Mouse (Mus musculus) limb, embryonic 10.5 days (tissue): Measurements from ENCODE around the gene Lrrc28. TPM values are rescaled to one million over a fixed set of nuclear protein-coding genes. Genes with fewer than 3 reads are reported as not detected.

Experiments
- DNase-seq: peaks from one replicate; pipeline ENCODE4 v3.0.0-alpha.2; 2017; ENCODE audit warnings: low spot score
- H3K27ac ChIP-seq: fragments of 300-500 bp; sonication (generic); 2 replicates; pipeline ENCODE4 v1.5.1; 2016; ENCODE audit warnings: mild to moderate bottlenecking
- H3K27me3 ChIP-seq: fragments of 300-500 bp; sonication (generic); 2 replicates; pipeline ENCODE4 v1.6.1; 2016; ENCODE audit warnings: low read depth, mild to moderate bottlenecking; ENCODE audit not compliant: poor library complexity, severe bottlenecking
- H3K36me3 ChIP-seq: fragments of 300-500 bp; sonication (generic); 2 replicates; pipeline ENCODE4 v1.6.1; 2016; ENCODE audit warnings: mild to moderate bottlenecking, moderate library complexity
- H3K4me1 ChIP-seq: fragments of 300-500 bp; sonication (generic); 2 replicates; pipeline ENCODE4 v1.6.1; 2016
- H3K4me3 ChIP-seq: fragments of 300-500 bp; sonication (generic); 2 replicates; pipeline ENCODE4 v1.5.1; 2016; ENCODE audit warnings: mild to moderate bottlenecking, moderate library complexity
- H3K9me3 ChIP-seq: fragments of 300-500 bp; sonication (generic); replicated peaks from 2 replicates; pipeline ENCODE4 v1.6.1; 2016; ENCODE audit warnings: mild to moderate bottlenecking
- WGBS: fragments of 180-500 bp; shearing (Covaris S2); methylation state at CpG from one replicate; pipeline ENCODE4 v1.1.7; 2016; 5-methylcytosine and 5-hydroxymethylcytosine counted together
- polyA plus RNA-seq: library from polyadenylated mRNA; unstranded; fragments of >200 nt; fragmentation: Nextera tagmentation; extraction: Ambion mirVana; gene quantifications from 2 replicates; pipeline ENCODE4 v1.2.1, GENCODE M21; 2016

Gene Lrrc28
- polyA plus RNA-seq, 1 experiment from 2014 or later, result 22.5 TPM

- H3K36me3 ChIP-seq, result peaks cover 91% of the 10 kb centered on the region
- DNase-seq, result no peak
- no peaks in the 10 kb centered on the region for H3K27me3 ChIP-seq
- no peaks in the 10 kb centered on the region for H3K4me1 ChIP-seq
- no peak overlapping the region for H3K27ac ChIP-seq
- H3K4me3 ChIP-seq, result no peak overlapping the region
- WGBS, result 98% methylated on average over 1 of the region's 1 CpGs
- 0 out of 2 replicates have a peak, but pooled peaks cover 6% of the 10 kb centered on the region for H3K9me3 ChIP-seq
Observed at GRCm38 (mm10) chr7:67670965-67671364, 25.9 kb upstream of the Lrrc28 start.

GRCm38 (mm10) chr7:67663981-67664694 is 19.1 kb upstream of the Lrrc28 start:
- Histone ChIP-seq H3K27ac (no peak overlapping the region), H3K9me3 (no peaks in the 10 kb centered on the region), H3K36me3 (peaks cover 71% of the 10 kb centered on the region), H3K27me3 (no peaks in the 10 kb centered on the region), H3K4me1 (0 out of 2 replicates have a peak, but pooled peaks cover 4% of the 10 kb centered on the region), H3K4me3 (no peak overlapping the region)
- DNase-seq, result no peak
- 84% methylated on average over 14 of the region's 14 CpGs for WGBS

- Histone ChIP-seq H3K4me1 (0 out of 2 replicates have a peak, but pooled peaks cover 4% of the 10 kb centered on the region), H3K27ac (no peak overlapping the region), H3K36me3 (peaks cover 60% of the 10 kb centered on the region), H3K9me3 (no peaks in the 10 kb centered on the region), H3K27me3 (no peaks in the 10 kb centered on the region), H3K4me3 (no peak overlapping the region)
- WGBS, result 78% methylated on average over 5 of the region's 5 CpGs
- DNase-seq, result no peak
Observed at GRCm38 (mm10) chr7:67662424-67662823, 17.4 kb upstream of the Lrrc28 start.

- no peaks in the 10 kb centered on the region for H3K9me3 ChIP-seq
- H3K36me3 ChIP-seq, result peaks cover 28% of the 10 kb centered on the region
- H3K27me3 ChIP-seq, result no peaks in the 10 kb centered on the region
- no peak overlapping the region for H3K27ac ChIP-seq
- WGBS, result 92% methylated on average over 4 of the region's 4 CpGs
- DNase-seq, result no peak
- H3K4me3 ChIP-seq, result no peak overlapping the region
- H3K4me1 ChIP-seq, result peaks cover 18% of the 10 kb centered on the region
Observed at GRCm38 (mm10) chr7:67658110-67658509, 13.0 kb upstream of the Lrrc28 start.

GRCm38 (mm10) chr7:67655186-67655585 is 10.1 kb upstream of the Lrrc28 start:
- Histone ChIP-seq H3K4me1 (peaks cover 28% of the 10 kb centered on the region), H3K27ac (peak overlapping the region; percentile 75), H3K4me3 (peak overlapping the region; percentile 30), H3K36me3 (peaks cover 16% of the 10 kb centered on the region; the same call in 1 of the 2 replicates), H3K9me3 (no peaks in the 10 kb centered on the region), H3K27me3 (no peaks in the 10 kb centered on the region)
- DNase-seq, result peak; percentile 40
- 18% methylated on average over 1 of the region's 1 CpGs for WGBS

- H3K4me1 ChIP-seq, result peaks cover 33% of the 10 kb centered on the region
- H3K4me3 ChIP-seq, result no peak overlapping the region
- H3K36me3 ChIP-seq, result peaks cover 16% of the 10 kb centered on the region; the same call in 1 of the 2 replicates
- no peak overlapping the region for H3K27ac ChIP-seq
- H3K9me3 ChIP-seq, result no peaks in the 10 kb centered on the region
- 90% methylated on average over 7 of the region's 7 CpGs for WGBS
- H3K27me3 ChIP-seq, result no peaks in the 10 kb centered on the region
- DNase-seq, result no peak
Observed at GRCm38 (mm10) chr7:67654668-67655067, 9.6 kb upstream of the Lrrc28 start.

DNA sequence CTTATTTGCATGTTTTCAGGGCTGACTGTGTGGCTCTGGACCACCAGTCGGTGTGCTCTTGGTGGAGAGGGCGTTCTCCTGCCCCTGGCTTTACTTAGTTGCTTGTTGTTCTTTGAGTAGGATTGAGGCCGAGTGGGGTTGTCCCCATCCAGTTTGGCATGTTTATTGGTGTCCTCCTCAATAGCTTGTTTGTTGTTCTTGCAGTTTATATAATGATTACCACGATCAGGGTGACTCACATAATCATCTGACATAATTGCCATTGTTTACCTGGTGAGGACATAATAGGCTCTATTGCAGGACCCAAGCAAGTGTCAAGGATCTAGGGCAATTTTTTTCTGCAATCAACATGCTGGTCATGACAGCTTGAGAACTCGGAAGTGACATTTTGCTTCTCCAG is 7.1 kb upstream of the Lrrc28 start:
- peaks cover 9% of the 10 kb centered on the region; the same call in 1 of the 2 replicates for H3K36me3 ChIP-seq
- WGBS, result 48% methylated on average over 5 of the region's 5 CpGs
- H3K27ac ChIP-seq, result no peak overlapping the region
- no peak for DNase-seq
- no peaks in the 10 kb centered on the region for H3K27me3 ChIP-seq
- no peaks in the 10 kb centered on the region for H3K9me3 ChIP-seq
- H3K4me3 ChIP-seq, result no peak overlapping the region
- H3K4me1 ChIP-seq, result peaks cover 46% of the 10 kb centered on the region

DNA sequence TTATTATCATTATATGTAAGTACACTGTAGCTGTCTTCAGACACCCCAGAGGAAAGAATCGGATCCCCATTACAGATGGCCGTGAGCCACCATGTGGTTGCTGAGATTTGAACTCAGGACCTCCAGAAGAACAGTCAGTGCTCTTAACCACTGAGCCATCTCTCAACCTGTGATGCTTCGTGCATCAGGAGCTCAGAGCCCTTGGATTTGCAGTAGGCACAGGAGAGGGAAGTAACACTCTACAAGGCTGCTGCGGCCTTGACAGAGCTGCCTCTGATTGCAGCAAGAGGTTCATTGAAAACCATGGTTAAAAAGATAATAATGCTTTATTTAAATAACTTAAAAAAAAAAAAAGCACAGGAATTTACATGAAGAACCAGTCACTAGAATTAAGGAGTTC is 3.3 kb upstream of the Lrrc28 start:
- H3K36me3 ChIP-seq, result 0 out of 2 replicates have a peak, but pooled peaks cover under 1% of the 10 kb centered on the region
- peak overlapping the region; percentile 66 for H3K4me3 ChIP-seq
- peak overlapping the region; percentile 92 for H3K27ac ChIP-seq
- no peaks in the 10 kb centered on the region for H3K9me3 ChIP-seq
- no peaks in the 10 kb centered on the region for H3K27me3 ChIP-seq
- peaks cover 48% of the 10 kb centered on the region for H3K4me1 ChIP-seq
- 72% methylated on average over 4 of the region's 4 CpGs for WGBS
- DNase-seq, result no peak

DNA sequence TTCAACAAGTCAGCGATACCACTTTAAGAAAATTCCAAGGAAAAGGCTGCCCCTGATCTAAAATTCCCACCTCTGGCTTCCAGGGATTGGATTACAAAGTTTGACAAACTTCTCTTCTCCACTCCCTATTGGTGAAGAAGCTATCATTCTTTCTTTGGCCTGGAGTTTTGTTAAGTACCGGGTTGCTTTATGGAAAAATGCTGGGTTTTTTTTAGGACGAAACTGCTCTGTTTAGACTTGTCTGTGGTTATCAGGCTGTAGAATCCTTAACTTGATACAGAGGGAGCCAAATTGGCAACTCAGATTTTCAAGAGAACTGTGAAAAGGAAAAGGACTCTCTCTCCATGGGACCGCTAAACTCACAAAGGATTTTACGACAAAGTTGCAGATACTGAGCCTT is 2.2 kb upstream of the Lrrc28 start, which contains the start of gene Ttc23:
TSS of gene Ttc23 (plus strand) at position 134 of the 400 bp plus-strand sequence.
- Histone ChIP-seq H3K27ac (peak within 1 kb of the TSS; percentile 92), H3K9me3 (no peaks in the 10 kb centered on the region), H3K4me1 (peaks cover 46% of the 10 kb centered on the region), H3K27me3 (no peaks in the 10 kb centered on the region), H3K4me3 (peak within 1 kb of the TSS; percentile 66), H3K36me3 (no peaks in the 10 kb centered on the region)
- no peak for DNase-seq
- 1% methylated on average over 5 of the region's 5 CpGs for WGBS

DNA sequence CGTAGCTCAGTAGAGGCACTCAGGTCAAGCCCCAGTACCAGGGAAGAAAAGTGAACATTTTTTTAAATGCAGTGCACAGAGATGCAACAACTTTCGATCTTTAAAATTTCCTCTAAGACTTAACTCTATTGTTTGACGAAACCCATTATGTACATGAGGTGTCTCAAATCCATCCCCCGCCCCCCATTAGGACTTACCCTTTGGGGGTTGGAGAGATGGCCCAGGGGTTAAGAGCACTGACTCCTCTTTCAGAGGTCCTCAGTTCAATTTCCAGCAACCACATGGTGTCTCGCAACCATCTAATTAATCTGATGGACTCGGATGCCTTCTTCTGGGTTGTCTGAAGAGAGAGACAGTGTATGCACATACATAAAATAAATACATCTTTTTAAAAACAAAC is 1.1 kb upstream of the Lrrc28 start:
- no peaks in the 10 kb centered on the region for H3K9me3 ChIP-seq
- peak; percentile 35 for DNase-seq
- peak overlapping the region; percentile 86 for H3K27ac ChIP-seq
- peaks cover 42% of the 10 kb centered on the region for H3K4me1 ChIP-seq
- 6% methylated on average over 6 of the region's 6 CpGs for WGBS
- no peaks in the 10 kb centered on the region for H3K36me3 ChIP-seq
- H3K27me3 ChIP-seq, result no peaks in the 10 kb centered on the region
- peak overlapping the region; percentile 66 for H3K4me3 ChIP-seq

GRCm38 (mm10) chr7:67645681-67646014 is 580 bp upstream of the Lrrc28 start:
- H3K4me3 ChIP-seq, result peak overlapping the region; percentile 66
- H3K36me3 ChIP-seq, result no peaks in the 10 kb centered on the region
- whole genome bisulfite sequencing, result under 1% methylated on average over 15 of the region's 15 CpGs
- no peaks in the 10 kb centered on the region for H3K27me3 ChIP-seq
- peak overlapping the region; percentile 86 for H3K27ac ChIP-seq
- no peaks in the 10 kb centered on the region for H3K9me3 ChIP-seq
- no peak for DNase-seq
- peaks cover 41% of the 10 kb centered on the region for H3K4me1 ChIP-seq

GRCm38 (mm10) chr7:67644291-67644690 is 777 bp downstream of the Lrrc28 start:
- H3K4me3 ChIP-seq, result peak overlapping the region; percentile 66
- peaks cover 30% of the 10 kb centered on the region for H3K4me1 ChIP-seq
- H3K27me3 ChIP-seq, result no peaks in the 10 kb centered on the region
- H3K9me3 ChIP-seq, result no peaks in the 10 kb centered on the region
- 44% methylated on average over 8 of the region's 8 CpGs for WGBS
- H3K36me3 ChIP-seq, result 0 out of 2 replicates have a peak, but pooled peaks cover 2% of the 10 kb centered on the region
- peak overlapping the region; percentile 86; the same call in 1 of the 2 replicates for H3K27ac ChIP-seq
- DNase-seq, result no peak

DNA sequence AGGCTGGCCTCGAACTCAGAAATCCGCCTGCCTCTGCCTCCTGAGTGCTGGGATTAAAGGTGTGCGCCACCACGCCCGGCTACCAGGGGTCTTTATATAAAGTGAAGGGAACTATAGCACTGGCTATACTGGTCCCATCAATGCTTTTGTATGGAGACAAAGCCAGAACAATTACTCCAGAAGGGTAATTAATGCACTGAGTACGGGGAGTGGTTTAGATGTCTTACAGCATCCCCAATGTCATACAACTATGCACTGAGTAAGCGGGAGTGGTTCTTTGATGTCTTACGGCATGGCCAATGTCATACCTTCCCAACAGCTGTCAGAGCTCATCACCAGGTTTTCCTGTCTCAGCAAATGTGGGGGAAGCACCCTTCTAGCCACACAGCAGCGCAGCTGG is 2.1 kb downstream of the Lrrc28 start:
- H3K36me3 ChIP-seq, result 0 out of 2 replicates have a peak, but pooled peaks cover 2% of the 10 kb centered on the region
- DNase-seq, result no peak
- WGBS, result 94% methylated on average over 9 of the region's 9 CpGs
- peaks cover 23% of the 10 kb centered on the region for H3K4me1 ChIP-seq
- H3K9me3 ChIP-seq, result no peaks in the 10 kb centered on the region
- no peak overlapping the region for H3K27ac ChIP-seq
- no peak overlapping the region for H3K4me3 ChIP-seq
- no peaks in the 10 kb centered on the region for H3K27me3 ChIP-seq
